Mouse (Mus musculus) forebrain, embryonic 14.5 days (tissue): ENCODE data around the gene Fbxo2. TPM values are rescaled to one million over a fixed set of nuclear protein-coding genes. Genes with fewer than 3 reads are reported as not detected.
A peak's percentile ranks its signal among the peaks of the same experiment; 100 is the strongest.

Experiments used
- ATAC-seq: fragments of 200-750 bp; cut with Nextera tagmentation; 2 replicates; pipeline ENCODE4 v1.8.0; 2017; ENCODE audit warnings: mild to moderate bottlenecking, moderate library complexity
- DNase-seq: peaks from one replicate; pipeline ENCODE4 v3.0.0-alpha.2; 2015; ENCODE audit warnings: low spot score
- H3K27ac ChIP-seq: fragments of 300-500 bp; sonication (generic); 2 replicates; pipeline ENCODE4 v1.5.1; 2014; ENCODE audit warnings: low read depth, mild to moderate bottlenecking, control low read depth, low read length, moderate library complexity
- H3K27me3 ChIP-seq: fragments of 300-500 bp; sonication (generic); replicated peaks from 2 replicates; pipeline ENCODE4 v1.6.1; 2014; ENCODE audit warnings: low read length, control low read depth, mixed read lengths; ENCODE audit not compliant: control insufficient read depth, insufficient read depth
- H3K36me3 ChIP-seq: fragments of 300-500 bp; sonication (generic); 2 replicates; pipeline ENCODE4 v1.6.1; 2014; ENCODE audit warnings: low read length, control low read depth; ENCODE audit not compliant: control insufficient read depth, insufficient read depth
- H3K4me1 ChIP-seq: fragments of 300-500 bp; sonication (generic); 2 replicates; pipeline ENCODE4 v1.6.1; 2014; ENCODE audit warnings: antibody characterized with exemption, low read length, control low read depth; ENCODE audit not compliant: control insufficient read depth, insufficient read depth
- H3K4me2 ChIP-seq: fragments of 300-500 bp; sonication (generic); 2 replicates; pipeline ENCODE4 v1.6.1; 2014; ENCODE audit warnings: mild to moderate bottlenecking, control low read depth, low read length
- H3K4me3 ChIP-seq: fragments of 300-500 bp; sonication (generic); 2 replicates; pipeline ENCODE4 v1.5.1; 2014; ENCODE audit warnings: low read depth, low read length, control low read depth
- H3K9ac ChIP-seq: fragments of 300-500 bp; sonication (generic); 2 replicates; pipeline ENCODE4 v1.6.1; 2014; ENCODE audit warnings: mild to moderate bottlenecking, low read length, control low read depth, moderate library complexity
- H3K9me3 ChIP-seq: fragments of 300-500 bp; sonication (generic); replicated peaks from 2 replicates; pipeline ENCODE4 v1.6.1; 2016; ENCODE audit warnings: low read length, control low read depth, mixed read lengths; ENCODE audit not compliant: control insufficient read depth
- WGBS: fragments of 180-500 bp; shearing (Covaris S2); extraction: QIAGEN DNeasy Blood & Tissue Kit; methylation state at CpG from one replicate; pipeline ENCODE4 v1.1.7; 2014; 5-methylcytosine and 5-hydroxymethylcytosine counted together
- polyA plus RNA-seq: library from polyadenylated mRNA; unstranded; fragments of >200 nt; fragmentation: Nextera tagmentation; extraction: Ambion mirVana; gene quantifications from 2 replicates; pipeline ENCODE4 v1.2.1, GENCODE M21; 2014

The Fbxo2 gene
- polyA plus RNA-seq, 1 experiment from 2014 or later = 3.2 TPM

GRCm38 (mm10) chr4:148121362-148121761, 39.1 kb upstream of the Fbxo2 start:
- H3K27me3 ChIP-seq = no peaks in the 10 kb centered on the region
- H3K4me1 ChIP-seq = peaks cover 27% of the 10 kb centered on the region
- no peak overlapping the region for H3K9ac ChIP-seq
- peak; percentile 73 for ATAC-seq
- H3K36me3 ChIP-seq = no peaks in the 10 kb centered on the region
- no peak overlapping the region for H3K4me3 ChIP-seq
- H3K27ac ChIP-seq = peak overlapping the region; percentile 90
- H3K9me3 ChIP-seq = no peaks in the 10 kb centered on the region
- WGBS = 36% methylated on average over 4 of the region's 4 CpGs
- peak overlapping the region; percentile 2; the same call in 1 of the 2 replicates for H3K4me2 ChIP-seq
- DNase-seq = peak; percentile 94

GRCm38 (mm10) chr4:148121982-148122693, 38.3 kb upstream of the Fbxo2 start:
- Histone ChIP-seq H3K4me3 (no peak overlapping the region), H3K36me3 (no peaks in the 10 kb centered on the region), H3K27ac (peak overlapping the region; percentile 90), H3K27me3 (no peaks in the 10 kb centered on the region), H3K9ac (no peak overlapping the region; the same call in 1 of the 2 replicates), H3K4me1 (peaks cover 32% of the 10 kb centered on the region), H3K9me3 (no peaks in the 10 kb centered on the region), H3K4me2 (peak overlapping the region; percentile 9; the same call in 1 of the 2 replicates)
- 2% methylated on average over 6 of the region's 6 CpGs for WGBS
- DNase-seq (peak; percentile 90), ATAC-seq (peak; percentile 87)

GRCm38 (mm10) chr4:148122694-148123066, 37.7 kb upstream of the Fbxo2 start:
- H3K4me2 ChIP-seq = peak overlapping the region; percentile 9; the same call in 1 of the 2 replicates
- H3K9ac ChIP-seq = no peak overlapping the region
- peak overlapping the region; percentile 90 for H3K27ac ChIP-seq
- no peaks in the 10 kb centered on the region for H3K9me3 ChIP-seq
- H3K27me3 ChIP-seq = no peaks in the 10 kb centered on the region
- DNase-seq = peak; percentile 56
- no peak for ATAC-seq
- H3K4me3 ChIP-seq = no peak overlapping the region
- H3K36me3 ChIP-seq = no peaks in the 10 kb centered on the region
- H3K4me1 ChIP-seq = peaks cover 34% of the 10 kb centered on the region
- 52% methylated on average over 3 of the region's 3 CpGs for WGBS

- no peaks in the 10 kb centered on the region for H3K9me3 ChIP-seq
- DNase-seq = no peak
- peak overlapping the region; percentile 86 for H3K4me2 ChIP-seq
- H3K27ac ChIP-seq = 0 out of 2 replicates have a peak overlapping the region, but pooled peaks have one; percentile 98
- WGBS = 38% methylated on average over 1 of the region's 1 CpGs
- no peaks in the 10 kb centered on the region for H3K36me3 ChIP-seq
- H3K9ac ChIP-seq = peak overlapping the region; percentile 99
- peak overlapping the region; percentile 74 for H3K4me3 ChIP-seq
- H3K4me1 ChIP-seq = peaks cover 33% of the 10 kb centered on the region
- no peak for ATAC-seq
- no peaks in the 10 kb centered on the region for H3K27me3 ChIP-seq
These were observed 32.2 kb upstream of the Fbxo2 start for GRCm38 (mm10) chr4:148128241-148128640.

- Histone ChIP-seq H3K4me2 (peak overlapping the region; percentile 86), H3K4me1 (peaks cover 33% of the 10 kb centered on the region), H3K9ac (peak overlapping the region; percentile 99), H3K9me3 (no peaks in the 10 kb centered on the region), H3K27ac (peak overlapping the region; percentile 98), H3K4me3 (peak overlapping the region; percentile 74), H3K36me3 (no peaks in the 10 kb centered on the region), H3K27me3 (no peaks in the 10 kb centered on the region)
- DNase-seq (no peak), ATAC-seq (no peak)
- WGBS = 77% methylated on average over 2 of the region's 2 CpGs
These were observed 31.7 kb upstream of the Fbxo2 start for GRCm38 (mm10) chr4:148128672-148129071.

- Histone ChIP-seq H3K36me3 (no peaks in the 10 kb centered on the region), H3K4me2 (peak within 1 kb of the TSS; percentile 86), H3K4me1 (peaks cover 31% of the 10 kb centered on the region), H3K4me3 (peak within 1 kb of the TSS; percentile 74), H3K27me3 (no peaks in the 10 kb centered on the region), H3K9me3 (no peaks in the 10 kb centered on the region), H3K9ac (peak within 1 kb of the TSS; percentile 99), H3K27ac (peak within 1 kb of the TSS; percentile 98)
- DNase-seq = no peak
- 1% methylated on average over 18 of the region's 18 CpGs for WGBS
- ATAC-seq = 0 out of 2 replicates have a peak, but pooled peaks have one; percentile 4
These were observed 30.3 kb upstream of the Fbxo2 start, which contains the start of gene Mad2l2 for GRCm38 (mm10) chr4:148130133-148130532. TSS of gene Mad2l2 (plus strand) at chr4:148130384.

GRCm38 (mm10) chr4:148130561-148131413, 29.6 kb upstream of the Fbxo2 start, which contains the start of gene Draxin:
TSS of gene Draxin (minus strand) at chr4:148130698.
- peaks cover 31% of the 10 kb centered on the region for H3K4me1 ChIP-seq
- H3K4me2 ChIP-seq = peak within 1 kb of the TSS; percentile 86
- H3K27me3 ChIP-seq = no peaks in the 10 kb centered on the region
- ATAC-seq (peak; percentile 85), DNase-seq (peak; percentile 85)
- peak within 1 kb of the TSS; percentile 98 for H3K27ac ChIP-seq
- under 1% methylated on average over 51 of the region's 87 CpGs for WGBS
- H3K36me3 ChIP-seq = no peaks in the 10 kb centered on the region
- H3K9me3 ChIP-seq = no peaks in the 10 kb centered on the region
- H3K4me3 ChIP-seq = peak within 1 kb of the TSS; percentile 74
- peak within 1 kb of the TSS; percentile 99 for H3K9ac ChIP-seq

GRCm38 (mm10) chr4:148131497-148132081, 28.8 kb upstream of the Fbxo2 start:
- H3K9ac ChIP-seq = peak overlapping the region; percentile 99
- H3K4me1 ChIP-seq = peaks cover 27% of the 10 kb centered on the region

More at GRCm38 (mm10) chr4:148131497-148132081, 28.8 kb upstream of the Fbxo2 start:
- ATAC-seq (peak; percentile 56), DNase-seq (peak; percentile 68)
- WGBS = 1% methylated on average over 21 of the region's 21 CpGs
- Histone ChIP-seq H3K27ac (peak overlapping the region; percentile 98), H3K27me3 (no peaks in the 10 kb centered on the region), H3K4me2 (peak overlapping the region; percentile 86), H3K4me3 (peak overlapping the region; percentile 74), H3K9me3 (no peaks in the 10 kb centered on the region), H3K36me3 (no peaks in the 10 kb centered on the region)
